Mouse (Mus musculus): ENCODE measurements around the gene B430305J03Rik.

B430305J03Rik gene

DNA sequence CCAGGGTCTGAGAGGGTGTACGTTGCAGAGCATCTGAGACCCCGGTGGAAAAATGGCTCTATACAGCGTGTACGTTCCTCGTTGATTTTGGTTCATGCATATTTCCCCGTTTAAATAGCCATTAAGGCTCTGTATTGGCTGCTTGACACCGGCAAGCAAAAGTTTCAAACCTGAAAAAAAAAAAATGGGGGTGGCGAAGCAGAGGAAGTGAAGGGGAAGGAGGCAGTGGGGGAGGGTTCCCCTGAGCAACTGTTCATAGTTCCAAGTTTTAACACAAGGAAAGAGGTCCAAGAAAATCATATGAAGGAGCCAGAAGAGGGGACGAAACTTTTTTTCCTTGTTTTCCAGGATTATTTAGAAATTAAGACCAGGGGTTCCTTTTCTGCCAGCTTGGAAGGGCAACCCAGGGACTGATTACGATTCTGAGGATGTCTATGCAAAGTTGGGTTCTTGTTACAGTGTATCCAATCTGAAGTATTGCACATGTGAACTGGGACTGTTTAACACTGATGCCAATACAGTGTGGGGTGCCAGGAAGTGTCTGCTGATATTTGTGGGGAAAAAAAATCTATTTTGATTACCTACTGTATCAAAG lies at the start of gene B430305J03Rik:
B430305J03Rik (minus strand) TSS at position 173 of the 595 bp plus-strand sequence.
- peak; percentile 91 for DNase-seq

DNA sequence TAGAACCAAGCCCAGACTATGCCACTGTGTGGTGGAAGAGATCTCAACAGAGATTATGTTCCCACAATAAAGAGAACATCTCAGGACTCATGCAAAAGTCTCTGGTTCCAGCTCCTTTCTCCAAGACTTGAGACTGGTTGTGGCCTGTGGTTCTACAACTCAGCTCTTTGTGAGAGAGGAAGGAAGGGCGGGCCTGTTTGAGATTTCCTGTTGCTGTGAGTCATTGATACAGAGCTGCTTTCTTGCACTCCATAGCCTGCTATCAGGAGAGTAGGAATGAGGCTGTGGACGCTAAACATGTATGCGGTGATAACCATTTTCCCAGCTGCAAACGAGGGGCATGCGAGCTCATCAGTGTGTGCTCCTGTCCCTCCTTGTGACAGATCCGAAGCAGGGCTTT lies 43.9 kb upstream of the B430305J03Rik start:
- DNase-seq: peak; percentile 97

DNA sequence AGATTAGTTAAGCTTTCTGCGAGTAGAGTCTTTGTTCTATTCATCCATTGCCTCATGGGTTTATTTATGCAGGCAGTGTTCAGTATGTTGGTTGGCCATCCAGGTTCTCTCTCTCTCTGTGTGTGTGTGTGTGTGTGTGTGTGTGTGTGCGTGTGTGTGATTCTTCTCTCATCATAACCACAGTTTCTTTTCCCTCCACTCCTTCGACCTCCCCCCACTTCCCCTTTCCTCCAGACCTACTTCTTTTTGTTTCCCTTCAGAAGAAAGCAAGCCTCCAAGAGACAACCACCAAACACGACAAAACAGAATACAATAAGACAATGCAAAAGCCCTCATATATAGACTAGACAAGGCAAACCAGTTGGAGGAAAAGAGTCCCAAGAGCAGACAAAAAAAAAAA lies 41.2 kb upstream of the B430305J03Rik start:
- DNase-seq: no peak

DNA sequence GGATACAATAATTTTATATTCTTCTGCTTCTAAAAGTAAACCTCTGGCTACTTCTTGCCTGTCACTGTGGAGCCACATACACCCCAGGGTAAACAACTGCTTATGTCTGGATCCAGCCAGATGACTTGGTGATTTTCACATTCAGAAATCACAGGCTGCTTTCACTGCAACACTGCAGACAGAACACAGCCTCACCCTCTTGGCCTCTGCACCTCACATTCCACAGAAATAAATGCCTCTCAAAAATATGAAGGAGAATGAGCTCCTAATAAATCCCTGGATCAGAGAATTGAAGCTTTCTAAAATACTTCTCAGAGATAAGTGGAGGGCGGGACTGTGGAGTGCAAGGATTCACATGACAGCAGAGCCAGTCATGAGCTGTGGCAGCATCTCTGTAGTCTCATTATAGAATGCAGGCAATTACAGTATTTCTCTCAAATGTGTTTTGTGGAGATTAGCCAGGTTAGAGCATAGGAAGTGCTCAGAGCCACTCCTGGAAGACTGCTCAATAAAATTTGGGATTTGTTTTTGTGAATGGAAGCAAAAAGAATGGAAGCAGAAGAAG lies 35.2 kb upstream of the B430305J03Rik start:
- no peak for DNase-seq

DNA sequence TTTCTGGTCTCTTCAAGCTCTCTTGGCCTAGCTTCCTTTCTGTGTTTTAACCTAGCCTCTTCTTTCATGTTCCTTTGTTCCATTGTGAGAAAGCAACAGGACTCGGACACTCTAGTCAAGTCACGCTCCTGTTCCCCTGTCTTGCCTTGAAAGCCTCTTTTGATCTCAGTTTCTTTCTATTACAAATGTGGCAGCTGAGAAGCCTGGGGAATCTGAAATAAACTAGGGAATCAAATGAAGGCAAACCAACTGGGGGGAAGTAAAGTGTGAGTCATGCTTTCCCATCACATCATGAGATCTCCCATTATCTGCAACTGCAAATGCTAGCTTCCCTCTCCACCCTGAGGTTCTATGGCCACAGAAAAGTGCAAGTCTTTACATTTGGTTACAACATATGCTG lies 31.0 kb upstream of the B430305J03Rik start:
- peak; percentile 82 for DNase-seq

DNA sequence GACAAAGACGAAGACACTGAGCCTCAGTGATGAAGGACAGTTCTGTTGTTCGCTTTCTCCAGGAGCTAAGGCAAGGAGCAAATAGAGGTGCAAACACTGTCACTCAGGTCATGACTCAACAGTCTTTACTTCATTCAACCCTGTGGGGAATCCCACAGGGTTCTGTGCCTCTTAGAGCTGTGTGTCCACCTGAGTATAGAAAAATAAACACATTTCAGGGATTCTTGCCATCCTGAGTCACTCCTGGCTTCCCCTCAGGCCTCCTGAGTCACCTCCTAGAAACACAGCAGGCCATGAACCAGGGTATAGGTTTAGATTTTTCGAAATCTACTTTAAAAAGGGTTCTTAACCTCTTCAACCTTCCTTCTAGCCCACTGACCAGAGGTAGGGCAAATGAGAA lies 29.6 kb upstream of the B430305J03Rik start:
- DNase-seq: no peak

DNA sequence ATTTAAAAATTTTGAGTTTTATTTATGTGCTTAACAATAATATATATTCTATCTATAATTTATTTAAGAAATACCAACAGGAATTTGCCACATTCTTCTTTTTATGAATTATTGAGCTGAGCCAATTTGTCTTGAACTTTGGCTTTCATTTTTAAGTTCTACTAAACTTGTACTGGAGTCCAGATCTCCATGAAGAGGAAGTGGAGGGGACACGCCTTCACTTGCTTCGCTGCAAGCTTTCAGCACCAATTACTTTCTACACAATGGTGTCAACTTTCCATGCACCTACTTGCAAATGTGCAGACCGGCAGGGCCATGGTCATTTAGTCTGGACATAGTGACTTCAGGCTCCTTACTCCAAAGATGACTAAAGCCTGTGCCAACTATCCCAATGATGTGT lies 27.8 kb upstream of the B430305J03Rik start:
- no peak for DNase-seq

DNA sequence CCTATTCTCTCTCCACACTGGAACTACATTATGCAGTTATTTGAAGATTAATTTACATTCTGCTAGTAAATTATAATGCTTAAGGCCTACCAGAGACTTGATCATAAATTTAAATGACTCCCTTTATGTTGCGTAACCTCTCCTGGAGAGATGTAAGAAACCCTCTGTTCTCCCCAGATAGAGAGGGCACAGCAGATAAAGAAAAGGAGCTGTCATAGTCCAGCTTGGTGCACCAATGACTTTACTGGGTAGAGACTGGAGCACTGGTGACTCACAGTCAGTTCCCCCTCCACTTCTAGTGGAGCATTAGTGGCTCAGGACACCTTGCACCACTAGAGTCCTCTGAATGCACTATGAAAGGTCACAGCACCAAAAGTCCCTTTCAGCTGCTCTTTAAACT lies 27.1 kb upstream of the B430305J03Rik start:
- no peak for DNase-seq

DNA sequence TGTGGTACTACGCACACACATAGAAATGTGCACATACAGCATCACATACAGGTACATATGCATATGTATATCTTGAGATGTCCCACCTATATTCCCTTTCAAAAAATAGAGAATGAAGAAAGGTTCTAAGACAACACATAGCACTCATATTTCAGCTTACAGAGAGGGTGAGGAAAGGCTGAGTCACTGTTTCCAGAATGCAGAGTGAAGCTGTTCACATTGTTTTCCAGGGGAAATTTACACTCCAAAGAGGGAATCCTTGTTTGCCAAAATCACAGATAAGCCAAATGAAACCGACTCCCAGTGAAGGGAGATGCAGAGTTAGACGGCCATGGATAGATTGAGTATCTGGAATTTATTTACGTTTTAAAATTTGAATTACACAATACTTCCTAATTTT lies 25.8 kb upstream of the B430305J03Rik start:
- DNase-seq: no peak

DNA sequence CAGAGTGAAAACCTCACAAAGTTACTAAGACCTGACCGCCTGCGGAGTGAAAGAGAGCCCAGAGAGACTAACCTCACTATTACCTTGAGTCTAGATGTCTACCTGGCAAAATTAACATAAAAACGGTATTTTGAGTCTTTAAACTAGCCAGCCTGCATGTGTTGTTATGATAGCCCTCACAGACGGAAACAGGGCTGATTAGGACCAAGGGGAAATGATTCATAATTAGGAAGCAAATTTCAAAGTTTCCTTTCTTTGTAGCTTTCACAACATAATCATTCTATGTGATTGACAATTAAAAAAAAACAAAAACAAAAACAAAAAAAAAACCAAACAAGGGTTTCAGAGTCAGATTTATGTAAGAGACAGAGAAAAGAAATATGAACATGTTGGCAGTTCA lies 20.6 kb upstream of the B430305J03Rik start:
- DNase-seq: no peak

DNA sequence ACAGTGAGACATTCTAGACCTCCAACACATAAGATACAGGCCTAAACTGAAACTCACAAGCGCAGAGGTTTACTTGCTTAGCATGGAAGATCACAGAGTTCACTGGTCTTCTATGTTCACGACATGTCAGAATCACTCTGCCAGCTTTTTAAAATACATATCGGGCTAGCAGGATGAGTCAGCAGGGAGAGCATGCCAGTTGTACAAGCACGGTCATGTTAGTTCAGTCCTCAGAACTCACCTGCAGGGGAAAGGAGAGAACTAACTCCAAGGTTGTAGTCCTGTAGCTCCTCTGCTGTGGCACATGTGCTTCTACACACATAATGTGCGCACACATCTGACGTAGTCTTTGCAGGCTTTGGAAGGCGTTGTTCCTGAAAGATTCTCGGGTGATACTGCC lies 10.2 kb upstream of the B430305J03Rik start:
- no peak for DNase-seq

DNA sequence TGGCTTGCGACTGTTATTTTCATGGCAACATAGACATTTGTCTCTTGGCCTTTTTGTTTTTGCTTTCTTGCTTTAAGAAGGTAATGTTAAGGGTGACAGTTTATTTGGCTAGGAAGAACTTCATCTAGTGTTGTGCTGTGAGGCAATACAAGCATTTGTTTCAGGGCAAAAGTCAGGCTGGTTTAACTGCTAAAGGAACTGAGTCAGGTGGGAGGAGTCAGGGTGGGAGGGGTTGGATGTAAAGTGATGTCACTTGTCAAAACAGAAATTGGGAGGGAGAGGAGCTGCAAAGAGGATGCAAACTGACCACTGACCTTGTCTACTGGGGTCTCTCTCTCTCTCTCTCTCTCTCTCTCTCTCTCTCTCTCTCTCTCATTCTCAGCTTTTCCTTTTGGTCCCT lies 2.7 kb upstream of the B430305J03Rik start:
- DNase-seq: no peak

DNA sequence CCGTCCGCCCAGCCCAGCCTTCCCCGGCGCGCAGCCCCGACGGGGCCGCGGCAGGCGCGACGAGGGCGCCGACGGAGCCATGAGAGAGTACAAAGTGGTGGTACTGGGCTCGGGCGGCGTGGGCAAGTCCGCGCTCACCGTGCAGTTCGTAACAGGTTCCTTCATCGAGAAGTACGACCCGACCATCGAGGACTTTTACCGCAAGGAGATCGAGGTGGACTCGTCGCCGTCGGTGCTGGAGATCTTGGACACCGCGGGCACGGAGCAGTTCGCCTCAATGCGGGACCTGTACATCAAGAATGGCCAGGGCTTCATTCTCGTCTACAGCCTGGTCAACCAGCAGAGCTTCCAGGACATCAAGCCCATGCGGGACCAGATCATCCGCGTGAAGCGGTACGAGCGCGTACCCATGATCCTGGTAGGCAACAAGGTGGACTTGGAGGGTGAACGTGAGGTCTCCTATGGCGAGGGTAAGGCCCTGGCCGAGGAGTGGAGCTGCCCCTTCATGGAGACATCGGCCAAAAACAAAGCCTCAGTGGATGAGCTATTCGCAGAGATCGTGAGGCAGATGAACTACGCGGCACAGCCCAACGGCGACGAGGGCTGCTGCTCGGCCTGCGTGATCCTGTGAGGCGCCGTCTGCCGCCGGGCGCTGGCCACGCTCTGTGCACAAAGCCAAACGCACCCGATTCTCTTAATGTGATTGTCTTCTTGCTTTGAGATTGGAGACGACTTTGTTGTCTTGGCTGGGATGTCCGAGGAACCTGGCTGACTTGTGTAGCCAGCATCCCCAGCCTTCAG lies 573 bp downstream of the B430305J03Rik start:
- DNase-seq: peak; percentile 95

DNA sequence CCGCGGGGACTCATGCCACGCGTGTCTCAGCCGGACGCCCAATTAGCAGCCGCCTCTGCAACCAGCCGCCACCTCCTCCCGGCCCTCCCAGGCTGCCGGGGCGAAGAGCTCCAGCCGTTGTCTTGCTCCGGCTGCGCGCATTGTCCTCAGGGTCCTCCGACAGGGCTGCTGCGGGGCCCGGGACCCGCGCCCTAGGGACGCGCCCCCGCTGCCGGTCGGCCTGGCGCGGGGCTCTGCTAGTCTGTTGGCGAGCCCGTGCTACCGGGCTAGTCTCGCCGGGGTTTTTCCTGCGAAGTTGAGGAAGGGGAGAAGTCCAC lies 1.1 kb downstream of the B430305J03Rik start:
- DNase-seq: no peak

DNA sequence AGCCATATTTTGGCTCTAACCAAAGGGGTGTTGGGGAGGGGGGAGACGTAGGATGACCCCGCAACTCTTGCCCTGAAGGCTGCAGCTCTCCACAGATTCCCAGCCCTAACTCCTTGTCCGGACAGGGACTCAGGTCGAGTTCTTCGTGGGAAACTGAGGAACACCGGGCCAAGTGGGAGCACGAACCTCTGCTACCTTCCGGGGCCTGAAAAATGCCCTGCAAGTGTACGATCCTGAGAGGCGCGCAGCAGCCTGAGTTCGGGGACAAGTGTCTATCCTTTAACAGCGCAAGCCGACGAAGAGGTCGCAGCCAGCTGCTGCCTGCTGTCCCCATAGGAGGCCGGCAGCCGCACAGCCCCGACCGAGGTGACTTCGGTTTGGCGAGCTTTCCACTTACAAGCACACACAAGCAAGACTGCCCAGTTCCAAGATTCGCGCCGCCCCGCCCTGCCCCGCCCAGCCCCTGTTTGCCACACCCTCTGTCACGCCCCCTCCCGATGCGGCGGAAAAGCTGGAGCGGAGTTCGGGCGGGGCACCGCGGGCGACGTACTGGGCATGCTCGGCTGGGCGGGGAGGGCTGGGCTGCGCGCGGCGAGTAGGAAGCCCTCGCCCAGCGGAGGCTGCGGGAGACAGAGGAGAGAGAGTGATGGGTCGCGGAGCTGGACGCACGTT lies 1.6 kb downstream of the B430305J03Rik start:
- DNase-seq: peak; percentile 100

DNA sequence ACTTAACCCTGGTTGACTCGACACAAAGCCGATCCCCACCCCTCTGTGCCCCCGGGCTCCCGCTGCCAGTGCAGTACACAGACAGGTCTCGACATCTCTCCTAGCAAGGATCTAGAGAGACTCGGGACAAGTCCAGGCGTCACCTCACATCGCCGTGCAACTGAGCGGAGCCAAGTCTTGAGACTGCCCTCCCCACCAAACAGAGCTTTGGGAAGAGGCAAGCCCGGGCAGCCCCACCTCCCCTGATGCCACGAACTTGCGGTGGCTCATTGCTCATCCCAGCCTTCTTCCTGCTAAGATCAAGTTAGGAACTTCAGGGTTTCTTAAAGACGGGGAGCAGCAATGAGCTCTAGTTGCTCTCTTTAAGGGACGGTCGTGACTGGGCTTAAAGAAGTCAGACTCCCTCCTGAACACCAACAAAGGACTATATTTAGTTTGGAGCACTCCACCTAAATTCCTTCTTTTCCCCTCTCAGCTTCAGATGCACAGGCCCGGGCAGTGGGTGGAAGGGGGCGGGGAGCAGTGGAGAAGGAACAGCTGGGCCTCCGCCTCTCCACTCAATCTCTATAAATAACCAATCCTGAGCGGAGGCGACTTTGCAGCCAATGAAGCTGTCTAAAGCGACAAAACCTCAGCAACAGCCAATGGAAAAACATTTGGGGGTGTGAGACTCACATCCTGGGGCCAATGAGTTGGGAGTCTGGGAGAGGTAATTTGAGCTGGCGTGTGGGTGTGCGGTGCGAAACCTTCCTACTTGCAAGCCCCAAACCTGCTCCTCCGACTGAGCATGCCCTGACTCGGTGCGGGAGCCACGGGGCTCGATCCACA lies 2.4 kb downstream of the B430305J03Rik start:
- peak; percentile 100 for DNase-seq

DNA sequence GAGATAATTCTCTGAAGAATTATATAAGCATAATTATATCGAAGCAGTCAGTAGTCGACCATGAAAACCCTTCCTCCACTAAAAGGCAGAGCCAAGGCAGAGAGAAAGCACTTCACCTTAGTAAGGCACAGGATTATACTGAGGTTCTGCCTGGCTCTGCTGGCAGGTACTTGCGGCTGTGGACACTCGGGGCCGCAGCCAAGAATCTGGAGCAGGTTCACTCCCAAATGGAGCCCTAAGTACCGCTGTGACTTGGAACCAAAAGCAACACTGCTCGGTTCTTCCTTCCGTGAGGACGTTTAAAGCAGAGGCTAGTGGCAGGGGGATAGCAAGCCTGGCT lies 3.0 kb downstream of the B430305J03Rik start:
- DNase-seq: no peak

DNA sequence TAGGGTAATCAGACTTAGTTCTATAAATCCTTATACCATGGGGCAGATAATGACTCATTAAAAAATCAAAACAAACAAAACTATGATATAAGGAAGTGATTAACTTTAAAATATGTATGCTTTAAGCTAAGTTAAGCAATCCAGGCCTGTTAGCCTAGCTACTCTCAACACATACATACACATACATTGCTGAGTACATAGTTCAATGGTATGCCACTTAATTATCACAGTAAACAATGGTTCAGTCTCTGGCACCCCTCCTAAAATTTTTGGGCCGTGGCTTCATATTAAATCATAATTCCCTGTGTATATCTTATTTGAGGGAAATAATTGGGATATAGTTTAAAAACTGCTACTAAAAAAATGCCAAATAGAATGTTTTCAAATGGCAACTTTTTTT lies 4.4 kb downstream of the B430305J03Rik start, which contains the start of gene Rap2b:
Rap2b (plus strand) TSS at position 301 of the 400 bp plus-strand sequence.
- no peak for DNase-seq

DNA sequence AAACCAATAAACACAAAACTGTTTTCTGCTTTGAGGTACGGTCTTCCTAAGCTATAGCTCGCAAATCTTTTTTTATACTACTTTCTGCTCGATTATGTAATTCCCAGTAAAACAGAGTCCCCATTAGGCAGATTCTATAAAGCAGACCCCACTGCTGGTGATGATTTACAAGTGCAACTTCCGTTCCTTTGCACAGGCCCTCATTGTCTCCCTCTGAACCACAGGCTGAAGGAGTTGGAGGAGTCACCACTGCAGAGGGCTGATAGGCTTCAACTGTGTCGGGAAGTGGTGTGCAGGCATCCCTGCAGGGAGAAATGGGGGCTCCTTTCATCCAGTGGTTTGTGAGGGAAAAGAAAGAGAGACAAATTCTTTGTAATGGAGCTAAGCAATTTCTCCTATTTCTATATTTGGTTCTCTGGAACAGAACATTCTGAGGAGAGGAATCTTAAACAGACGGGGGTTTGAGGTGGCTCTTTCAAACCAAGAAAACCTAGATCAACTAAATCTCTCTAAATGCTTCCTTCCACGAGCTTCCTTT lies 6.9 kb downstream of the B430305J03Rik start:
- DNase-seq: no peak

DNA sequence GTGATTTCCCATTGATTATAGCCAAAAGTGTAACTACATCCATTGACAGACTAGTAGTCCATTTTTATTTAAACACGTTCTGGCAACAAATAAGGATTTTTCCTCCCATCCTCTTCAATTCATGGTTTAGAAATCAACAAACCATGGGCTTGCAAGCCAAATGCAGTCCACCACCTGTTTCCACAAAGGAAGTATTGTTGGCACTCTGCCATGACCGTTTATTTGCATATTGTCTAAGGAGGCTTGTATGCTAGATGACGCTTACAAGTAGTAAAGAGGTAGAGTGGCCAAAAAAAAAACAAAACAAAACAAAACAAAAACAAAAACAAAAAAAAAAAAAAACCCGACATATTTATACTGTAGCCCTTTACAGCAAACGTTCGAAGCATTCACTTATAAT lies 7.6 kb downstream of the B430305J03Rik start:
- DNase-seq: peak; percentile 87

DNA sequence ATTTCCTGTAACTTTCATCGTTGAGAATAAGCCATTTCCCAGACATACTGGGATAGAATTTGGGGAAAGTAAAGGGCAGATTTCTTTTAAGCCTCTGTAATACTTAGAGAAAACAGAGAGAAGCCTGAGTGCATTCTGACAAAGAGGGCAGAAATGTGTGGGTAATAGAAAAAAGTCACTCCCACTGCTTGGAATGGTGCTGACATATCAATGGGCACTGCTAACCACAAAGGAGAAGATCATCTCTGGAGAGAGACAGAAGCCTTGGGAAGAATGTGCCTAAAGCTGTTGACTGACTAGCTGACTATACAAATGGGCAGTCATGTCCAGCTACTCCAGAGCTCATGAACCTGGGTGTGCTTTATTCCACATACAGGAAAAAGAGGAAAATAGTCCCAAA lies 10.3 kb downstream of the B430305J03Rik start:
- DNase-seq: no peak

DNA sequence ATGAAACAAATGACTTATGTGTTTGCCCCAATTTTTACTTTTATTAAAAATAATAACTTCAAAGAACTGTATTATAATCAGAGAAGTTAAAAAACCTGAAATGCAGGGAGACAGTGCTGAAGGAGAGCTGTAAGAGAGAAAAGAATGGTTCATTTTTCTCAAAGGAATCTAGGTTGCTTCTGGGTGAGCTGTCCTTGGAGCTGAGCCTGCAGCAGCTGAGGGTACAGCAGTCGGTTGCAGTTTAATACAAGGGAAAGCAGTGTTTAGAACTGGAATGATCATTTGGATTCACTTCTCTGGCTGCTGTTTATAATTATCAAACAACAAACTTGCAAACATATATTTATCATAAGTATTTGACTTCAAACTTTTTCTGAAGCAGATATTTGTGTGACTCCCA lies 16.3 kb downstream of the B430305J03Rik start:
- DNase-seq: no peak
